Mouse (Mus musculus) heart, embryonic 11.5 days (tissue): Measurements from ENCODE around the gene Lef1. TPM values are rescaled to one million over a fixed set of nuclear protein-coding genes. Genes with fewer than 3 reads are reported as not detected.
A peak's percentile ranks its signal among the peaks of the same experiment; 100 is the strongest.

Experiments used
- ATAC-seq: fragments of 200-750 bp; cut with Nextera tagmentation; replicated peaks from 2 replicates; pipeline ENCODE4 v1.8.0; 2017; ENCODE audit warnings: moderate library complexity; ENCODE audit not compliant: insufficient number of reproducible peaks, low FRiP score, low TSS enrichment
- H3K27ac ChIP-seq: fragments of 300-500 bp; sonication (generic); 2 replicates; pipeline ENCODE4 v1.5.1; 2014; ENCODE audit warnings: mild to moderate bottlenecking, low read depth, low read length
- H3K27me3 ChIP-seq: fragments of 300-500 bp; sonication (generic); 2 replicates; pipeline ENCODE4 v1.6.1; 2014; ENCODE audit warnings: mild to moderate bottlenecking, low read length, mixed read lengths; ENCODE audit not compliant: control insufficient read depth, insufficient read depth
- H3K36me3 ChIP-seq: fragments of 300-500 bp; sonication (generic); 2 replicates; pipeline ENCODE4 v1.6.1; 2014; ENCODE audit warnings: mild to moderate bottlenecking, low read length, moderate library complexity, mixed read lengths; ENCODE audit not compliant: control insufficient read depth, insufficient read depth
- H3K4me1 ChIP-seq: fragments of 300-500 bp; sonication (generic); 2 replicates; pipeline ENCODE4 v1.6.1; 2014; ENCODE audit warnings: low read length; ENCODE audit not compliant: control insufficient read depth, insufficient read depth
- H3K4me2 ChIP-seq: fragments of 300-500 bp; sonication (generic); 2 replicates; pipeline ENCODE4 v1.6.1; 2014; ENCODE audit warnings: mild to moderate bottlenecking, moderate library complexity
- H3K4me3 ChIP-seq: fragments of 300-500 bp; sonication (generic); 2 replicates; pipeline ENCODE4 v1.5.1; 2014; ENCODE audit warnings: low read depth, low read length
- H3K9ac ChIP-seq: fragments of 300-500 bp; sonication (generic); 2 replicates; pipeline ENCODE4 v1.6.1; 2014; ENCODE audit warnings: mild to moderate bottlenecking, low read depth, low read length, moderate library complexity
- H3K9me3 ChIP-seq: fragments of 300-500 bp; sonication (generic); replicated peaks from 2 replicates; pipeline ENCODE4 v1.6.1; 2016; ENCODE audit warnings: low read length; ENCODE audit not compliant: control insufficient read depth
- WGBS: fragments of 180-500 bp; shearing (Covaris S2); extraction: QIAGEN DNeasy Blood & Tissue Kit; methylation state at CpG from one replicate; pipeline ENCODE4 v1.1.7; 2014; ENCODE audit not compliant: insufficient replicate concordance; 5-methylcytosine and 5-hydroxymethylcytosine counted together
- polyA plus RNA-seq: library from polyadenylated mRNA; unstranded; fragments of >200 nt; fragmentation: Nextera tagmentation; extraction: Ambion mirVana; gene quantifications from 2 replicates; pipeline ENCODE4 v1.2.1, GENCODE M21; 2014

Gene Lef1
- polyA plus RNA-seq, 1 experiment from 2014 or later, result 19.6 TPM

- Histone ChIP-seq H3K27ac (peak within 1 kb of the TSS; percentile 85), H3K4me3 (peak within 1 kb of the TSS; percentile 80), H3K4me2 (peak within 1 kb of the TSS; percentile 68), H3K9ac (peak within 1 kb of the TSS; percentile 86), H3K4me1 (peaks cover 12% of the 10 kb centered on the region; the same call in 1 of the 2 replicates), H3K9me3 (no peaks in the 10 kb centered on the region), H3K36me3 (no peaks in the 10 kb centered on the region), H3K27me3 (no peaks in the 10 kb centered on the region)
- WGBS, result under 1% methylated on average over 53 of the region's 54 CpGs
- peak; percentile 91 for ATAC-seq
These were observed 161.5 kb downstream of the Lef1 start, which contains the start of gene Hadh for GRCm38 (mm10) chr3:131271559-131272373. Gene Hadh (minus strand): TSS chr3:131272101.

GRCm38 (mm10) chr3:131272374-131273100 is 162.3 kb downstream of the Lef1 start:
- no peaks in the 10 kb centered on the region for H3K27me3 ChIP-seq
- no peaks in the 10 kb centered on the region for H3K9me3 ChIP-seq
- no peaks in the 10 kb centered on the region for H3K36me3 ChIP-seq
- H3K9ac ChIP-seq, result peak overlapping the region; percentile 86
- H3K4me3 ChIP-seq, result peak overlapping the region; percentile 80
- WGBS, result 43% methylated on average over 10 of the region's 10 CpGs
- H3K4me2 ChIP-seq, result peak overlapping the region; percentile 68
- H3K27ac ChIP-seq, result peak overlapping the region; percentile 85; the same call in 1 of the 2 replicates
- H3K4me1 ChIP-seq, result peaks cover 9% of the 10 kb centered on the region; the same call in 1 of the 2 replicates
- no peak for ATAC-seq

Other genes with a start within 250 kb of the Lef1 start
- 142 and 174 TPM in 2 replicates for gene Hadh, start 161.6 kb downstream of the Lef1 start, polyA plus RNA-seq
- gene Cyp2u1, start 192.8 kb downstream of the Lef1 start, polyA plus RNA-seq, result 8.1 and 8.4 TPM in 2 replicates